Mouse (Mus musculus): Measurements from ENCODE around the gene Pnmt. TPM values are rescaled to one million over a fixed set of nuclear protein-coding genes. Genes with fewer than 3 reads are reported as not detected.
A peak's percentile ranks its signal among the peaks of the same experiment; 100 is the strongest.

Gene Pnmt
- polyA plus RNA-seq, 1 experiment from 2014 or later: 1.7 TPM

- Histone ChIP-seq H3K27ac (ENCODE audit: low read length) (no peak overlapping the region), H3K9ac (ENCODE audit: low read depth, low read length) (no peak overlapping the region), H3K27me3 (ENCODE audit: control insufficient read depth, insufficient read depth, low read depth, low read length) (peaks cover 14% of the 10 kb centered on the region), H3K4me2 (ENCODE audit: low read length) (no peak overlapping the region), H3K4me1 (ENCODE audit: control insufficient read depth, insufficient read depth, low read length) (peaks cover 17% of the 10 kb centered on the region), H3K9me3 (replicated peaks; ENCODE audit: control insufficient read depth, low read length, poor library complexity, severe bottlenecking) (no peaks in the 10 kb centered on the region), H3K36me3 (ENCODE audit: control insufficient read depth, insufficient read depth, low read length) (no peaks in the 10 kb centered on the region), H3K4me3 (ENCODE audit: low read depth, low read length) (no peak overlapping the region)
- ATAC-seq: no peak
- 73% methylated on average over 7 of the region's 7 CpGs for WGBS
Observed at GRCm38 (mm10) chr11:98356625-98357394, 29.4 kb upstream of the Pnmt start.

GRCm38 (mm10) chr11:98357396-98358160 lies 28.7 kb upstream of the Pnmt start:
- Histone ChIP-seq H3K27ac (ENCODE audit: low read length) (no peak overlapping the region), H3K4me1 (ENCODE audit: control insufficient read depth, insufficient read depth, low read length) (peaks cover 17% of the 10 kb centered on the region), H3K27me3 (ENCODE audit: control insufficient read depth, insufficient read depth, low read depth, low read length) (peaks cover 7% of the 10 kb centered on the region; the same call in 1 of the 2 replicates), H3K9me3 (replicated peaks; ENCODE audit: control insufficient read depth, low read length, poor library complexity, severe bottlenecking) (no peaks in the 10 kb centered on the region), H3K4me2 (ENCODE audit: low read length) (peak overlapping the region; percentile 84), H3K4me3 (ENCODE audit: low read depth, low read length) (peak overlapping the region; percentile 70), H3K9ac (ENCODE audit: low read depth, low read length) (peak overlapping the region; percentile 36; the same call in 1 of the 2 replicates), H3K36me3 (ENCODE audit: control insufficient read depth, insufficient read depth, low read length) (no peaks in the 10 kb centered on the region)
- WGBS: 12% methylated on average over 13 of the region's 13 CpGs
- ATAC-seq: peak; percentile 2; the same call in 1 of the 2 replicates

- under 1% methylated on average over 55 of the region's 60 CpGs for WGBS
- Histone ChIP-seq H3K4me2 (ENCODE audit: low read length) (peak within 1 kb of the TSS; percentile 84), H3K27me3 (ENCODE audit: control insufficient read depth, insufficient read depth, low read depth, low read length) (peaks cover 4% of the 10 kb centered on the region; the same call in 1 of the 2 replicates), H3K9ac (ENCODE audit: low read depth, low read length) (peak within 1 kb of the TSS; percentile 78), H3K9me3 (replicated peaks; ENCODE audit: control insufficient read depth, low read length, poor library complexity, severe bottlenecking) (no peaks in the 10 kb centered on the region), H3K4me1 (ENCODE audit: control insufficient read depth, insufficient read depth, low read length) (peaks cover 17% of the 10 kb centered on the region), H3K27ac (ENCODE audit: low read length) (peak within 1 kb of the TSS; percentile 89), H3K36me3 (ENCODE audit: control insufficient read depth, insufficient read depth, low read length) (no peaks in the 10 kb centered on the region), H3K4me3 (ENCODE audit: low read depth, low read length) (peak within 1 kb of the TSS; percentile 70)
- peak; percentile 86 for ATAC-seq
Observed at GRCm38 (mm10) chr11:98358161-98359083, 27.8 kb upstream of the Pnmt start, which contains the start of gene Stard3. TSS of gene Stard3 (plus strand) at chr11:98358368.

- no peak for ATAC-seq
- H3K9ac ChIP-seq (ENCODE audit: low read depth, low read length): peak overlapping the region; percentile 18; the same call in 1 of the 2 replicates
- H3K36me3 ChIP-seq (ENCODE audit: control insufficient read depth, insufficient read depth, low read length): no peaks in the 10 kb centered on the region
- no peak overlapping the region for H3K4me2 ChIP-seq (ENCODE audit: low read length)
- WGBS: 37% methylated on average over 9 of the region's 9 CpGs
- no peak overlapping the region for H3K4me3 ChIP-seq (ENCODE audit: low read depth, low read length)
- H3K27me3 ChIP-seq (ENCODE audit: control insufficient read depth, insufficient read depth, low read depth, low read length): no peaks in the 10 kb centered on the region
- H3K9me3 ChIP-seq (replicated peaks; ENCODE audit: control insufficient read depth, low read length, poor library complexity, severe bottlenecking): no peaks in the 10 kb centered on the region
- no peak overlapping the region for H3K27ac ChIP-seq (ENCODE audit: low read length)
- H3K4me1 ChIP-seq (ENCODE audit: control insufficient read depth, insufficient read depth, low read length): peaks cover 17% of the 10 kb centered on the region
Observed at GRCm38 (mm10) chr11:98360866-98361521, 25.3 kb upstream of the Pnmt start.

- Histone ChIP-seq H3K9ac (ENCODE audit: low read depth, low read length) (no peak overlapping the region), H3K27ac (ENCODE audit: low read length) (no peak overlapping the region), H3K9me3 (replicated peaks; ENCODE audit: control insufficient read depth, low read length, poor library complexity, severe bottlenecking) (no peaks in the 10 kb centered on the region), H3K36me3 (ENCODE audit: control insufficient read depth, insufficient read depth, low read length) (no peaks in the 10 kb centered on the region), H3K27me3 (ENCODE audit: control insufficient read depth, insufficient read depth, low read depth, low read length) (no peaks in the 10 kb centered on the region), H3K4me2 (ENCODE audit: low read length) (no peak overlapping the region), H3K4me3 (ENCODE audit: low read depth, low read length) (no peak overlapping the region), H3K4me1 (ENCODE audit: control insufficient read depth, insufficient read depth, low read length) (peaks cover 11% of the 10 kb centered on the region)
- WGBS: 87% methylated on average over 5 of the region's 5 CpGs
- ATAC-seq: no peak
Observed at GRCm38 (mm10) chr11:98363817-98364216, 22.4 kb upstream of the Pnmt start.

- Histone ChIP-seq H3K4me2 (ENCODE audit: low read length) (no peak overlapping the region), H3K4me3 (ENCODE audit: low read depth, low read length) (no peak overlapping the region), H3K27me3 (ENCODE audit: control insufficient read depth, insufficient read depth, low read depth, low read length) (no peaks in the 10 kb centered on the region), H3K9me3 (replicated peaks; ENCODE audit: control insufficient read depth, low read length, poor library complexity, severe bottlenecking) (no peaks in the 10 kb centered on the region), H3K36me3 (ENCODE audit: control insufficient read depth, insufficient read depth, low read length) (no peaks in the 10 kb centered on the region), H3K27ac (ENCODE audit: low read length) (no peak overlapping the region), H3K4me1 (ENCODE audit: control insufficient read depth, insufficient read depth, low read length) (peaks cover 5% of the 10 kb centered on the region), H3K9ac (ENCODE audit: low read depth, low read length) (no peak overlapping the region)
- 95% methylated on average over 5 of the region's 5 CpGs for WGBS
- ATAC-seq: no peak
Observed at GRCm38 (mm10) chr11:98364410-98364809, 21.8 kb upstream of the Pnmt start.

- H3K4me2 ChIP-seq (ENCODE audit: low read length): no peak overlapping the region
- no peaks in the 10 kb centered on the region for H3K27me3 ChIP-seq (ENCODE audit: control insufficient read depth, insufficient read depth, low read depth, low read length)
- no peaks in the 10 kb centered on the region for H3K36me3 ChIP-seq (ENCODE audit: control insufficient read depth, insufficient read depth, low read length)
- no peak overlapping the region for H3K27ac ChIP-seq (ENCODE audit: low read length)
- WGBS: 84% methylated on average over 10 of the region's 10 CpGs
- peaks cover 3% of the 10 kb centered on the region for H3K4me1 ChIP-seq (ENCODE audit: control insufficient read depth, insufficient read depth, low read length)
- no peak overlapping the region for H3K9ac ChIP-seq (ENCODE audit: low read depth, low read length)
- no peaks in the 10 kb centered on the region for H3K9me3 ChIP-seq (replicated peaks; ENCODE audit: control insufficient read depth, low read length, poor library complexity, severe bottlenecking)
- H3K4me3 ChIP-seq (ENCODE audit: low read depth, low read length): no peak overlapping the region
- ATAC-seq: no peak
Observed at GRCm38 (mm10) chr11:98366290-98366689, 20.0 kb upstream of the Pnmt start.

GRCm38 (mm10) chr11:98367171-98367862 lies 18.9 kb upstream of the Pnmt start:
- no peaks in the 10 kb centered on the region for H3K27me3 ChIP-seq (ENCODE audit: control insufficient read depth, insufficient read depth, low read depth, low read length)
- H3K4me2 ChIP-seq (ENCODE audit: low read length): no peak overlapping the region
- H3K4me3 ChIP-seq (ENCODE audit: low read depth, low read length): no peak overlapping the region
- WGBS: 86% methylated on average over 10 of the region's 10 CpGs
- H3K9ac ChIP-seq (ENCODE audit: low read depth, low read length): no peak overlapping the region
- no peaks in the 10 kb centered on the region for H3K36me3 ChIP-seq (ENCODE audit: control insufficient read depth, insufficient read depth, low read length)
- peaks cover 7% of the 10 kb centered on the region for H3K4me1 ChIP-seq (ENCODE audit: control insufficient read depth, insufficient read depth, low read length)
- no peaks in the 10 kb centered on the region for H3K9me3 ChIP-seq (replicated peaks; ENCODE audit: control insufficient read depth, low read length, poor library complexity, severe bottlenecking)
- ATAC-seq: no peak
- H3K27ac ChIP-seq (ENCODE audit: low read length): no peak overlapping the region
